Mouse (Mus musculus): Measurements from ENCODE around the gene Vmn1r206. TPM values are rescaled to one million over a fixed set of nuclear protein-coding genes. Genes with fewer than 3 reads are reported as not detected.

Gene Vmn1r206
- not detected for polyA plus RNA-seq (2014; fragmentation: Illumina TruSeq; extraction: RNeasy Lipid Tissue Mini Kit (QIAGEN cat#74804))

DNA sequence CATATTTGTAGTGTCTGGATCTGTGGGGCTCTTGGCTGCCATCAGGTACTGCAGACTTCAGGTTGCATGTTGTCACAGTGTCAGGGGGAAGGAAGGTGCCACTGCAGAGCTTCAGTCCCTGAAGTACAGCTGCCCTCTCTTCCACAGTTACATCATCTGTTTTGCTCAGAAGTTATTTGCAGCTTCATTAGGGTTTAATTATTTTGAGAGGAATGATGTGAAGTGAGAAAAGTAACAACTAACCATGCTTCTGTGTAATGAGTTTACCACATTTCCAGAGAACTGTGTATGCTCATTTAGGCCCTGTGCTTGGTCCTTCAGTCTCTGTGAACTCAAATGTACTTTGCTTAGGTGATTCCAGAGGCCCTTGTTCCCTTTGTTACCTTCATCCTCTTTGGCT is at the start of gene Vmn1r206:
TSS of gene Vmn1r206 (minus strand) at position 101 of the 400 bp plus-strand sequence.

GRCm38 (mm10) chr13:22592900-22593299 is 31.2 kb downstream of the Vmn1r206 start, which contains the start of gene Vmn1r205:
Gene Vmn1r205 (minus strand): TSS chr13:22593000.

Other genes starting within 250 kb of the Vmn1r206 start
- gene Vmn1r199, start 244.4 kb downstream of the Vmn1r206 start, polyA plus RNA-seq (2014; fragmentation: Illumina TruSeq; extraction: RNeasy Lipid Tissue Mini Kit (QIAGEN cat#74804)), result not detected
- not detected for gene Vmn1r200, start 233.9 kb downstream of the Vmn1r206 start, polyA plus RNA-seq (2014; fragmentation: Illumina TruSeq; extraction: RNeasy Lipid Tissue Mini Kit (QIAGEN cat#74804))
- not detected for gene Vmn1r201, start 152.3 kb downstream of the Vmn1r206 start, polyA plus RNA-seq (2014; fragmentation: Illumina TruSeq; extraction: RNeasy Lipid Tissue Mini Kit (QIAGEN cat#74804))
- not detected for gene Vmn1r202, start 118.9 kb downstream of the Vmn1r206 start, polyA plus RNA-seq (2014; fragmentation: Illumina TruSeq; extraction: RNeasy Lipid Tissue Mini Kit (QIAGEN cat#74804))
- gene Vmn1r203, start 106.1 kb downstream of the Vmn1r206 start, polyA plus RNA-seq (2014; fragmentation: Illumina TruSeq; extraction: RNeasy Lipid Tissue Mini Kit (QIAGEN cat#74804)), result not detected
- not detected for gene Vmn1r204, start 71.1 kb downstream of the Vmn1r206 start, polyA plus RNA-seq (2014; fragmentation: Illumina TruSeq; extraction: RNeasy Lipid Tissue Mini Kit (QIAGEN cat#74804))
- not detected for gene Vmn1r205, start 31.3 kb downstream of the Vmn1r206 start, polyA plus RNA-seq (2014; fragmentation: Illumina TruSeq; extraction: RNeasy Lipid Tissue Mini Kit (QIAGEN cat#74804))
- not detected for gene Vmn1r207-ps, start 105.4 kb upstream of the Vmn1r206 start, polyA plus RNA-seq (2014; fragmentation: Illumina TruSeq; extraction: RNeasy Lipid Tissue Mini Kit (QIAGEN cat#74804))
- not detected for gene Vmn1r208, start 153.1 kb upstream of the Vmn1r206 start, polyA plus RNA-seq (2014; fragmentation: Illumina TruSeq; extraction: RNeasy Lipid Tissue Mini Kit (QIAGEN cat#74804))
- not detected for gene Vmn1r209, start 185.4 kb upstream of the Vmn1r206 start, polyA plus RNA-seq (2014; fragmentation: Illumina TruSeq; extraction: RNeasy Lipid Tissue Mini Kit (QIAGEN cat#74804))
- gene Vmn1r210, start 207.1 kb upstream of the Vmn1r206 start, polyA plus RNA-seq (2014; fragmentation: Illumina TruSeq; extraction: RNeasy Lipid Tissue Mini Kit (QIAGEN cat#74804)), result not detected
- gene Vmn1r211, start 233.3 kb upstream of the Vmn1r206 start, polyA plus RNA-seq (2014; fragmentation: Illumina TruSeq; extraction: RNeasy Lipid Tissue Mini Kit (QIAGEN cat#74804)), result not detected